Mouse (Mus musculus) neural tube, embryonic 13.5 days (tissue): ENCODE measurements at regions not wholly inside any gene's neighbourhood (a gene's known extent, or its start where the extent isn't known, plus 50 kb on each side); places are given as distances from the start of the nearest gene placed in this dataset. TPM values are rescaled to one million over a fixed set of nuclear protein-coding genes. Genes with fewer than 3 reads are reported as not detected.

Source experiments
- ATAC-seq: fragments of 200-750 bp; cut with Nextera tagmentation; 2 replicates; pipeline ENCODE4 v1.8.0; 2017; ENCODE audit warnings: low read depth, mild to moderate bottlenecking, moderate TSS enrichment, moderate library complexity
- H3K27ac ChIP-seq: fragments of 300-500 bp; sonication (generic); replicated peaks from 2 replicates; pipeline ENCODE4 v1.5.1; 2015; ENCODE audit warnings: moderate library complexity, mild to moderate bottlenecking, inconsistent platforms
- H3K27me3 ChIP-seq: fragments of 300-500 bp; sonication (generic); 2 replicates; pipeline ENCODE4 v1.6.1; 2015; ENCODE audit warnings: mild to moderate bottlenecking, inconsistent platforms
- H3K36me3 ChIP-seq: fragments of 300-500 bp; sonication (generic); 2 replicates; pipeline ENCODE4 v1.6.1; 2015; ENCODE audit warnings: mild to moderate bottlenecking, inconsistent platforms
- H3K4me1 ChIP-seq: fragments of 300-500 bp; sonication (generic); replicated peaks from 2 replicates; pipeline ENCODE4 v1.6.1; 2015; ENCODE audit warnings: inconsistent platforms
- H3K4me2 ChIP-seq: fragments of 300-500 bp; sonication (generic); 2 replicates; pipeline ENCODE4 v1.6.1; 2015; ENCODE audit warnings: inconsistent platforms, mild to moderate bottlenecking, moderate library complexity
- H3K4me3 ChIP-seq: fragments of 300-500 bp; sonication (generic); 2 replicates; pipeline ENCODE4 v1.5.1; 2015; ENCODE audit warnings: mild to moderate bottlenecking, inconsistent platforms
- H3K9ac ChIP-seq: fragments of 300-500 bp; sonication (generic); 2 replicates; pipeline ENCODE4 v1.6.1; 2015; ENCODE audit warnings: moderate library complexity, mild to moderate bottlenecking, inconsistent platforms
- H3K9me3 ChIP-seq: fragments of 300-500 bp; sonication (generic); 2 replicates; pipeline ENCODE4 v1.6.1; 2016; ENCODE audit warnings: inconsistent platforms
- WGBS: fragments of 180-500 bp; shearing (Covaris S2); methylation state at CpG from one replicate; pipeline ENCODE4 v1.1.7; 2015; 5-methylcytosine and 5-hydroxymethylcytosine counted together
- microRNA-seq: library from miRNA; unstranded; fragments of <30 nt; microRNA quantifications from one replicate; pipeline ENCODE4, GENCODE M21; 2016

DNA sequence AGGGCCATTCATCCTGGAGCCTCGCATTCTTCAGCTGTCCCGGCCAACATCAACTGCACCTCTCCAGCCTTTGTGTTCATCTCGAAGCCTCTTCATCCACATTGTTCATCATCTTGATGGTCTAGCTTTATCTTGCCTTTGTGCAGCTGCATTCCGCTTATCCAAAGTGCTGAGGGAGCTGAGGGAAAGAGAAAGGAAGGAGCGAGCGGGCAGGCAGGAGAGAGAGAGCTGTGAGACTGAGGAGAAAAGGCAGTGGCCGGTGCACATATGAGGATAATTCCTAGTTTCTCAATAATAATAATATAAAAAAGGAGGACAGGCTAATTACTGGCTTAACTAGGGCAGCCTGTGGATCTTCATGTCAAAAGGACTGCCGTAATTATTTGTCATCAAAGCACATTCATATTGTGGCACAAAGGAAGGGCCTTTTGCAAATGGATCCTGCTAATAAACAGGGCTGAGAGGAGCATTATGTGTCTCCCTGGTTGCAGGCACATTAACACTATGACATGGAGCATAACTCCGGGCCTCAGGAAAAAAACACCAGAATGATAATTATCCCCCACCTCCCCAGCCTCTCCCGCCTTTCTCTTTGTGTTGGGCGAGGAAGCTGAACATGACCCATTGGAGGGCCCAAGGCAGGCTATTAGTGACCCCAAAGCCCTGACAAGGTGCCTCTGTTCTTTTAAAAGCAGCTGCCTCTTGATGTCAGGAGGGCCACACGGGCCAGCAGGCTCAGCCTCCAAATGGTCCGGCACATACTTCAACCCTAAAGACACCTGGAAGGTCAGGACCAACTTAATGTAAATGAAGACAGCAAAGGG is 751.9 kb downstream of the Bcl11a start:
- H3K27ac ChIP-seq: peak overlapping the region; percentile 61

GRCm38 (mm10) chr11:24830484-24830883 is 752.6 kb downstream of the Bcl11a start:
- H3K9me3 ChIP-seq: no peaks in the 10 kb centered on the region
- peaks cover 17% of the 10 kb centered on the region for H3K4me1 ChIP-seq
- no peaks in the 10 kb centered on the region for H3K36me3 ChIP-seq
- H3K27ac ChIP-seq: 0 out of 2 replicates have a peak overlapping the region, but pooled peaks have one; percentile 46
- no peaks in the 10 kb centered on the region for H3K27me3 ChIP-seq
- 51% methylated on average over 2 of the region's 2 CpGs for WGBS
- no peak for ATAC-seq
- no peak overlapping the region for H3K9ac ChIP-seq
- no peak overlapping the region for H3K4me3 ChIP-seq
- no peak overlapping the region for H3K4me2 ChIP-seq

More for the DNA sequence above, 751.9 kb downstream of the Bcl11a start:
- WGBS: 19% methylated on average over 13 of the region's 13 CpGs
- H3K9me3 ChIP-seq: no peaks in the 10 kb centered on the region
- no peaks in the 10 kb centered on the region for H3K36me3 ChIP-seq
- no peaks in the 10 kb centered on the region for H3K27me3 ChIP-seq
- H3K4me1 ChIP-seq: peaks cover 17% of the 10 kb centered on the region
- peak overlapping the region; percentile 16; the same call in 1 of the 2 replicates for H3K4me2 ChIP-seq
- peak; percentile 50; the same call in 1 of the 2 replicates for ATAC-seq
- peak overlapping the region; percentile 43; the same call in 1 of the 2 replicates for H3K9ac ChIP-seq
- H3K4me3 ChIP-seq: no peak overlapping the region

DNA sequence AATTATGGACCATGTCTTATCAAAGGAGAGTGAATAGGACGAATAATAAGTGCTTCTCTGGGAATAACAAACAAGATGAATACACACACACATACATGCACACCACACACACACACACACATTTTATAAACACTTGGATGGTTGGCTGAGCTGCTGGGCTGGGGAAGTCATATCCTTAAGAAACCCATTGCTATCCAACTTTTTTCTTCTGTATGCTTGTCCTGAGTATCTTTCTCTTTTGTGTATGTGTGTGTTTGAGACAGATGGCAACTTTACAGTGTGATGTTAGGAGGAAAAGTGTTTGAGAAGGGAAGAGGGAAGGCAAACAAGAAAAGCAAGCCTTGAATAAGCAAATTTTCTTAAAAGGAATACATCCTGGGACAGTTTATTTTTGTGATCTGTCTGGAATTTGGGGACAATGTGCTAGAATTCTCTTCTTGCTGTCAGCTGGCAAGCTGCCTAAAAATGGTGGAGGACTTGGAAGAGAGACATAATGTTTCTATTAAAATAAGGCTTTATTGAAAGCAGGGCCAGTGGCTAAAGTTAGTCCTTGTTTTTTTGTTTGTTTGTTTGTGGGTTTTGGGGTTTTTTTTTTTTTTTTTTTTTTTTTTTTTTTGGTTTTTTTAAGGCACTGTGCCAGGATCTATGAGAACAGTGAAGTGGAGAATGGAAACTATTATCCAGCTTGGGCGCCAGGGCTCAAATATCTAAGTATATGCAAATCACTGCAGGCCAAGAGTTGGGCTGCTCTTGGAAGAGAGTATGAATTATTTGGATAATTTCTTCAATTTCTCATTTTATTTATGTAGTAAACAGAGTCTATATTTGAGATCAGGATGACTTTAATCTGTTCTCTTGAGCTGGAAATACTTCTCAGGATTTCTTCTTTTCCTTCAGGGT is 766.2 kb downstream of the Bcl11a start:
- no peak overlapping the region for H3K4me2 ChIP-seq
- no peaks in the 10 kb centered on the region for H3K36me3 ChIP-seq
- H3K9ac ChIP-seq: no peak overlapping the region
- no peaks in the 10 kb centered on the region for H3K4me1 ChIP-seq
- H3K9me3 ChIP-seq: no peaks in the 10 kb centered on the region
- H3K4me3 ChIP-seq: no peak overlapping the region
- WGBS: 83% methylated on average over 2 of the region's 2 CpGs
- H3K27me3 ChIP-seq: no peaks in the 10 kb centered on the region
- H3K27ac ChIP-seq: no peak overlapping the region
- no peak for ATAC-seq

DNA sequence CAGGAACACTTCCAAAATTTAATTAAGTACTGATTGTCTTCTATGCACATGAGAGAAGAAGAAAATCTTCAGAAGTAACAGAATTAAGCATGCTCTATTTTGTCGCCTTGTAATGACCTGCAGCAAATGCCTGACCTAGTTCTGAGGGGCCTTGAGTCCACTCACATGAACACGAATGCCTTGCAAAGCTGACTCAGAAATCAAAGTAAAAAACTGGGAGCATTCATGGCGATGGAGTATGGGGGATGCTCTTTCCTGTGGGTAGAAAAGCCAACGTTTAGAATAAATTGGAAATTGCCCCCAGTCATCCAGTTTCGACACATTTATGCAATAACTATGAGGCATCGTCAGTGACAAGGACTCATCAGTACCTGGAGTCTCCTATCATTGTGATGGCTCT is 779.1 kb downstream of the Bcl11a start:
- Histone ChIP-seq H3K4me3 (no peak overlapping the region), H3K9me3 (no peaks in the 10 kb centered on the region), H3K4me2 (no peak overlapping the region), H3K27ac (no peak overlapping the region), H3K27me3 (no peaks in the 10 kb centered on the region), H3K9ac (no peak overlapping the region), H3K36me3 (no peaks in the 10 kb centered on the region), H3K4me1 (no peaks in the 10 kb centered on the region)
- 91% methylated on average over 6 of the region's 6 CpGs for WGBS
- no peak for ATAC-seq

GRCm38 (mm10) chr11:24864637-24865036 is 786.8 kb downstream of the Bcl11a start:
- no peak overlapping the region for H3K4me3 ChIP-seq
- no peaks in the 10 kb centered on the region for H3K9me3 ChIP-seq
- no peaks in the 10 kb centered on the region for H3K36me3 ChIP-seq
- WGBS: 54% methylated on average over 11 of the region's 11 CpGs
- ATAC-seq: no peak
- no peaks in the 10 kb centered on the region for H3K27me3 ChIP-seq
- no peaks in the 10 kb centered on the region for H3K4me1 ChIP-seq
- H3K4me2 ChIP-seq: no peak overlapping the region
- H3K27ac ChIP-seq: no peak overlapping the region
- no peak overlapping the region for H3K9ac ChIP-seq

DNA sequence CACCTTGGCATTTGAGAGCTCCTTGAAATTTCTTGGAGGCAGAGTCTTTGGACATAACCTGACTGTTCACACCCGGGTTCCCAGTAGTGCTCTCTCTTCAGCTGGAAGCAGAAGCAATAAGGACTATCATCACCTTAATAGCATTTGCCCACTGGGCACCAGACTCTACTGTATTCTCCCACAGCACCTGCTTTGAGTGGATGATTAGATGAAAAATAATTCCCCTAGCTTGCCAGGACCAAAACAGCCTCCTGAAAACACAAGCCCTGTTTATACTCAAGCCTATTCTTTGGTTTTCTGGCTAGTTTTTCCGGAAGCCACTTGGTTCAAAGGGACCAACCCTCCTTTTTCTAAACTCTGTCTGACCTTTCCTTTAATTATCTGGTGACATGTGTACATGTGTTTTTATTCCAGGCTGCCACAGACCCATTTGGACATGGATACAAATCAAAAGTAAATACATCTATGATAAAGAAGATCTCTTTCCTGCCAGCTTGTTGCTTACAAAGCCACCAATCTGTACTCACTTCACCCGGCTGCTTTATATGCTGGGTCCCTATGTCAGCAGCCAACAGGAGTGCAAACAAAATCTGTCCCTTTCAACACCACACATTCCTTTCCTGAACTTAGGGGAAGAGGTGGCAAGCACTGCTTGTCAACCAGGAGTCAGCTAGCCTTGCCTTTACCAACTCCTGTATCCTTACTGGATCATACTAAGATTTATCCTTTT is 787.4 kb downstream of the Bcl11a start:
- H3K4me1 ChIP-seq: no peaks in the 10 kb centered on the region
- no peaks in the 10 kb centered on the region for H3K9me3 ChIP-seq
- no peak for ATAC-seq
- no peak overlapping the region for H3K4me2 ChIP-seq
- no peak overlapping the region for H3K9ac ChIP-seq
- no peaks in the 10 kb centered on the region for H3K36me3 ChIP-seq
- 77% methylated on average over 3 of the region's 3 CpGs for WGBS
- H3K27me3 ChIP-seq: no peaks in the 10 kb centered on the region
- H3K27ac ChIP-seq: no peak overlapping the region
- no peak overlapping the region for H3K4me3 ChIP-seq

Small RNA genes lying in the stretch of these regions (microRNA-seq; reads per million reads assigned to microRNA genes)
- not detected for gene Gm25507
